Mouse (Mus musculus) kidney, embryonic 14.5 days (tissue): ENCODE measurements at regions not wholly inside any gene's neighbourhood (a gene's known extent, or its start where the extent isn't known, plus 50 kb on each side); places are given as distances from the start of the nearest gene placed in this dataset.

Source experiments
- ATAC-seq: fragments of 200-750 bp; cut with Nextera tagmentation; 2 replicates; pipeline ENCODE4 v1.8.0; 2017; ENCODE audit warnings: moderate number of reproducible peaks, mild to moderate bottlenecking, moderate TSS enrichment, moderate library complexity; ENCODE audit not compliant: low FRiP score, low TSS enrichment
- H3K27ac ChIP-seq: fragments of 300-500 bp; sonication (generic); 2 replicates; pipeline ENCODE4 v1.5.1; 2014; ENCODE audit warnings: low read depth, mild to moderate bottlenecking, low read length, moderate library complexity, mixed read lengths
- H3K27me3 ChIP-seq: fragments of 300-500 bp; sonication (generic); 2 replicates; pipeline ENCODE4 v1.6.1; 2014; ENCODE audit warnings: mild to moderate bottlenecking, low read length; ENCODE audit not compliant: control insufficient read depth, insufficient read depth
- H3K36me3 ChIP-seq: fragments of 300-500 bp; sonication (generic); 2 replicates; pipeline ENCODE4 v1.6.1; 2014; ENCODE audit warnings: low read length, mixed read lengths; ENCODE audit not compliant: control insufficient read depth, insufficient read depth
- H3K4me1 ChIP-seq: fragments of 300-500 bp; sonication (generic); 2 replicates; pipeline ENCODE4 v1.6.1; 2014; ENCODE audit warnings: low read length, mixed read lengths; ENCODE audit not compliant: control insufficient read depth, insufficient read depth
- H3K4me2 ChIP-seq: fragments of 300-500 bp; sonication (generic); replicated peaks from 2 replicates; pipeline ENCODE4 v1.6.1; 2014; ENCODE audit warnings: low read depth, mild to moderate bottlenecking, low read length
- H3K4me3 ChIP-seq: fragments of 300-500 bp; sonication (generic); 2 replicates; pipeline ENCODE4 v1.5.1; 2014; ENCODE audit warnings: mild to moderate bottlenecking, low read length
- H3K9ac ChIP-seq: fragments of 300-500 bp; sonication (generic); 2 replicates; pipeline ENCODE4 v1.6.1; 2014; ENCODE audit warnings: low read depth, mild to moderate bottlenecking, low read length, moderate library complexity
- H3K9me3 ChIP-seq: fragments of 300-500 bp; sonication (generic); 2 replicates; pipeline ENCODE4 v1.6.1; 2016; ENCODE audit warnings: low read length; ENCODE audit not compliant: control insufficient read depth
- WGBS: fragments of 180-500 bp; shearing (Covaris S2); extraction: QIAGEN DNeasy Blood & Tissue Kit; methylation state at CpG from one replicate; pipeline ENCODE4 v1.1.7; 2014; 5-methylcytosine and 5-hydroxymethylcytosine counted together

DNA sequence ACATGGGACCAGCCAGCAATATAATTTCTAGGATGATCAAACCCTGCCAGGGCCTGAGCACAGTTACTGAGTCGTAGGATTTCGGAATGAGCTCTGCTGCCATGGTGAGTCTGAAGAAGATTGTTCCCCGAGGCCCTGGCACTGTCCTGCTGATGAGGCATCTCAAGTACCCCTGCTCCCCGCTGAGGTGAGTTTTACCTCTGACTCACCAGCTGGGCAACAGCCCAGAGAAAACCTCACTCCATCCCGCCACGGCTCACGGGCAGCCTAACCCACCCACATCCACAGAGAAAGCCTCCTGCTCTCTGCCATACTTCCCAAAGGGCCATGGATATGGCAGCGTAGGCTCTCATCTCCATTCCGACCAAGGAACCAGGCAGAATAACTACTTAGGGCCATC, 62.6 kb upstream of the A530016L24Rik start:
- WGBS, result 85% methylated on average over 9 of the region's 9 CpGs
- no peak overlapping the region for H3K9ac ChIP-seq
- ATAC-seq, result no peak

DNA sequence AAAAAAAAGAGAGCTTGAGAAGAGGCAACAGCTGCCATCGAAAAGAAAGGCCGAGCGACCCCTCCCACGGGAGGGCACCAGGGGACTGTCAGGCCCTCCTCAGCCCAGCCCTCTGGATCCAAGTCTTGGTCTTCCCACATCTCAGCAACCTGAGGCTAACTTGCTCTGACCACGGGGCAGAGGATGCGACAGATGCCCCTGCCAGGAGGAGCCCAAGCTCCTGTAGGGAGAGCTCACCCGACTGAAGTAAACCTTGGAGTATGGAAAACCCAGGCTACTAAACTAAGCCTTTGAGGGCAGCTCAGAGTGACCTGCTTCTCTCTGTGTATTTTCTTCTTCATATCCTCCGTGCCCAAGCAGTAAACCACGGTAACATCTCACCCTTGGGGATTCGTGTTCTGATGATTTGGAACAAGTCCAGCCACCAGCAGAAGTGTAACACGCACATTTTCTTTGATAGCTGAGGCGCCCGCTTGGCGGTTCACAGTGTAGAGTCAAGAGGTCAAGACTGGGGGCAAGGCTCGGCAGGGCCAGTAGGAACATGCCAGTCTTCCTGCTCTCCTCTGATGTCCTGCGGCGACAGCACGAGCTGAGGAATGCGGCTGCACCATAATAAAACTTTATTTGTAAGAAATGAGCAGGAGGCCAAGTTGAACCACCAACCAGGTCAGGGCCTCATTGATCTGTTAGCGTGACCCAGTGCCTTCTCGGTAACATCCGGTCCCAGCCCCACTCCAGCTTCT, 59.0 kb upstream of the A530016L24Rik start:
- ATAC-seq, result no peak
- no peak overlapping the region for H3K4me2 ChIP-seq
- no peak overlapping the region for H3K9ac ChIP-seq
- 0 out of 2 replicates have a peak, but pooled peaks cover 7% of the 10 kb centered on the region for H3K27me3 ChIP-seq
- H3K36me3 ChIP-seq, result no peaks in the 10 kb centered on the region
- H3K4me1 ChIP-seq, result no peaks in the 10 kb centered on the region
- no peak overlapping the region for H3K4me3 ChIP-seq
- H3K27ac ChIP-seq, result no peak overlapping the region
- no peaks in the 10 kb centered on the region for H3K9me3 ChIP-seq
- 21% methylated on average over 22 of the region's 22 CpGs for WGBS

More for the DNA sequence above, 62.6 kb upstream of the A530016L24Rik start:
- Histone ChIP-seq H3K27ac (no peak overlapping the region), H3K36me3 (no peaks in the 10 kb centered on the region), H3K4me3 (no peak overlapping the region), H3K4me2 (no peak overlapping the region), H3K4me1 (no peaks in the 10 kb centered on the region), H3K27me3 (0 out of 2 replicates have a peak, but pooled peaks cover 7% of the 10 kb centered on the region), H3K9me3 (no peaks in the 10 kb centered on the region)

- H3K27me3 ChIP-seq, result no peaks in the 10 kb centered on the region
- H3K4me3 ChIP-seq, result no peak overlapping the region
- H3K4me2 ChIP-seq, result no peak overlapping the region
- WGBS, result 24% methylated on average over 12 of the region's 12 CpGs
- no peak overlapping the region for H3K27ac ChIP-seq
- H3K9ac ChIP-seq, result no peak overlapping the region
- H3K9me3 ChIP-seq, result no peaks in the 10 kb centered on the region
- ATAC-seq, result no peak
- H3K36me3 ChIP-seq, result no peaks in the 10 kb centered on the region
- H3K4me1 ChIP-seq, result no peaks in the 10 kb centered on the region
These were observed 55.9 kb upstream of the A530016L24Rik start for GRCm38 (mm10) chr12:112433315-112433714.

GRCm38 (mm10) chr12:112434673-112435294, 54.5 kb upstream of the A530016L24Rik start:
- no peaks in the 10 kb centered on the region for H3K36me3 ChIP-seq
- no peaks in the 10 kb centered on the region for H3K4me1 ChIP-seq
- no peaks in the 10 kb centered on the region for H3K9me3 ChIP-seq
- H3K4me2 ChIP-seq, result no peak overlapping the region
- no peak overlapping the region for H3K4me3 ChIP-seq
- H3K27me3 ChIP-seq, result no peaks in the 10 kb centered on the region
- 70% methylated on average over 3 of the region's 3 CpGs for WGBS
- H3K9ac ChIP-seq, result no peak overlapping the region
- H3K27ac ChIP-seq, result no peak overlapping the region
- no peak for ATAC-seq

GRCm38 (mm10) chr12:112435295-112436110, 53.7 kb upstream of the A530016L24Rik start:
- H3K36me3 ChIP-seq, result no peaks in the 10 kb centered on the region
- 50% methylated on average over 21 of the region's 21 CpGs for WGBS
- no peaks in the 10 kb centered on the region for H3K9me3 ChIP-seq
- no peak overlapping the region for H3K9ac ChIP-seq
- H3K27ac ChIP-seq, result no peak overlapping the region
- no peaks in the 10 kb centered on the region for H3K4me1 ChIP-seq
- H3K27me3 ChIP-seq, result no peaks in the 10 kb centered on the region
- no peak overlapping the region for H3K4me2 ChIP-seq
- no peak for ATAC-seq
- H3K4me3 ChIP-seq, result no peak overlapping the region

DNA sequence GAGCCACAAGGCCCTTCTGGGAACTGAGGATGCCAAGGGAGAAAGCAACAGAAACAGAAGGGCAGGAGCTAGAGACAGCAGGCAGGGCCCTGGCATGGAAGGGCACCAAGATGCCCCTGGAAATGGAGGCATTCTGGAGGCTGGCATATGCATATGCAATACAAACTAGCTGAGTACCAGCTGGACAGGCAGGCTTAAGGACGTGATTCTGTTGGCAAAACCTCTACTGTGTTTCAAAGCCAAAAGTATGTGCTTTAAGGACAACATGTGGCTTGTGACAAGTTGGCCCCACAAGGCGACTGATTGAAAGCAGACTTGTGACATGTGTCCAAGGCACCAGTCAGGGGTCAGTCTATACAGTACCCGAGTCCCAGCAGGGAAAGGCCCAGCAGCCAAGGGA, 52.2 kb upstream of the A530016L24Rik start:
- WGBS, result 78% methylated on average over 3 of the region's 3 CpGs

DNA sequence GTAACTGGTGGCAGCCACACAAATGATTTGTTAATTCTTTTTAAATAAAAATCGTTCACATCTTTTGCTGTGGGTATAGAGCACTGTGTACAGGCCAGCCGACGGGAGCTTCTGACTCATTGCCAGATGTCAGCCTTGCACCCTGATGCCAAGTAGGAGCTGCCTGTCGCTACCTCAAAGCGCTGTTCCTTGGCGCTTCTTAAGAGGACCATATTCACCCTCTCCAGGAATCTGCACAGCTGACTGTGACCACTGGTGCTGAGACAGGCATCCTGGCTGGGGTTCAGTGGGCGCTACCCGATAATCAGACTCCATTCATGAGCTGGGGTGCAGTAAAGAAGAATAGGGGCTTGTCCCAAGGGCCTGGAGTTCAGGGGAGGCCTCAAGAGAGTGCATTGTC, 51.0 kb upstream of the A530016L24Rik start:
- Histone ChIP-seq H3K9ac (no peak overlapping the region), H3K9me3 (no peaks in the 10 kb centered on the region), H3K4me3 (no peak overlapping the region), H3K4me1 (no peaks in the 10 kb centered on the region), H3K4me2 (no peak overlapping the region), H3K36me3 (no peaks in the 10 kb centered on the region), H3K27me3 (no peaks in the 10 kb centered on the region), H3K27ac (no peak overlapping the region)
- no peak for ATAC-seq
- WGBS, result 86% methylated on average over 8 of the region's 8 CpGs

More for the DNA sequence above, 52.2 kb upstream of the A530016L24Rik start:
- Histone ChIP-seq H3K9ac (no peak overlapping the region), H3K9me3 (no peaks in the 10 kb centered on the region), H3K27ac (no peak overlapping the region), H3K36me3 (no peaks in the 10 kb centered on the region), H3K4me2 (no peak overlapping the region), H3K27me3 (no peaks in the 10 kb centered on the region), H3K4me3 (no peak overlapping the region), H3K4me1 (no peaks in the 10 kb centered on the region)
- ATAC-seq, result no peak
